Mouse (Mus musculus): ENCODE measurements around the gene Hoxa11. TPM values are rescaled to one million over a fixed set of nuclear protein-coding genes. Genes with fewer than 3 reads are reported as not detected.

The Hoxa11 gene
- polyA plus RNA-seq, 1 experiment from 2014 or later, result not detected

GRCm38 (mm10) chr6:52216691-52217458, 28.7 kb downstream of the Hoxa11 start:
- 4% methylated on average over 60 of the region's 60 CpGs for whole genome bisulfite sequencing
- DNase-seq (ENCODE audit: low spot score), result no peak

GRCm38 (mm10) chr6:52215771-52216535, 29.7 kb downstream of the Hoxa11 start:
- 2% methylated on average over 30 of the region's 30 CpGs for WGBS
- no peak for DNase-seq (ENCODE audit: low spot score)
- H3K27me3 ChIP-seq (ENCODE audit: low read depth, poor library complexity, severe bottlenecking), result peaks cover 100% of the 10 kb centered on the region

More at GRCm38 (mm10) chr6:52216691-52217458, 28.7 kb downstream of the Hoxa11 start:
- Histone ChIP-seq H3K27me3 (ENCODE audit: low read depth, poor library complexity, severe bottlenecking) (peaks cover 100% of the 10 kb centered on the region), H3K27ac (replicated peaks) (no peak overlapping the region), H3K4me3 (peak overlapping the region; percentile 39), H3K36me3 (no peaks in the 10 kb centered on the region), H3K4me1 (peaks cover 21% of the 10 kb centered on the region), H3K9me3 (replicated peaks) (no peaks in the 10 kb centered on the region)

GRCm38 (mm10) chr6:52215070-52215469, 30.5 kb downstream of the Hoxa11 start:
- Histone ChIP-seq H3K36me3 (no peaks in the 10 kb centered on the region), H3K4me3 (no peak overlapping the region), H3K9me3 (replicated peaks) (no peaks in the 10 kb centered on the region), H3K4me1 (peaks cover 17% of the 10 kb centered on the region), H3K27me3 (ENCODE audit: low read depth, poor library complexity, severe bottlenecking) (peaks cover 100% of the 10 kb centered on the region), H3K27ac (replicated peaks) (no peak overlapping the region)
- WGBS, result 7% methylated on average over 3 of the region's 3 CpGs
- DNase-seq (ENCODE audit: low spot score), result no peak

More at GRCm38 (mm10) chr6:52215771-52216535, 29.7 kb downstream of the Hoxa11 start:
- no peaks in the 10 kb centered on the region for H3K36me3 ChIP-seq
- H3K4me1 ChIP-seq, result peaks cover 17% of the 10 kb centered on the region
- H3K4me3 ChIP-seq, result no peak overlapping the region
- no peaks in the 10 kb centered on the region for H3K9me3 ChIP-seq (replicated peaks)
- no peak overlapping the region for H3K27ac ChIP-seq (replicated peaks)

GRCm38 (mm10) chr6:52214271-52214670, 31.3 kb downstream of the Hoxa11 start:
- no peaks in the 10 kb centered on the region for H3K9me3 ChIP-seq (replicated peaks)
- no peak for DNase-seq (ENCODE audit: low spot score)
- H3K4me3 ChIP-seq, result no peak overlapping the region
- H3K36me3 ChIP-seq, result no peaks in the 10 kb centered on the region
- peaks cover 100% of the 10 kb centered on the region for H3K27me3 ChIP-seq (ENCODE audit: low read depth, poor library complexity, severe bottlenecking)
- H3K27ac ChIP-seq (replicated peaks), result no peak overlapping the region
- peaks cover 17% of the 10 kb centered on the region for H3K4me1 ChIP-seq
- WGBS, result 14% methylated on average over 5 of the region's 5 CpGs

GRCm38 (mm10) chr6:52213119-52213986, 32.3 kb downstream of the Hoxa11 start, which contains the start of the genes Hoxa3 and Gm28308:
Hoxa3 (minus strand) TSS chr6:52213336.
Gm28308 (minus strand) TSS chr6:52213339.
- H3K27ac ChIP-seq (replicated peaks), result no peak within 1 kb of the TSS
- peaks cover 100% of the 10 kb centered on the region for H3K27me3 ChIP-seq (ENCODE audit: low read depth, poor library complexity, severe bottlenecking)
- no peaks in the 10 kb centered on the region for H3K36me3 ChIP-seq
- WGBS, result 2% methylated on average over 38 of the region's 38 CpGs
- H3K9me3 ChIP-seq (replicated peaks), result no peaks in the 10 kb centered on the region
- H3K4me3 ChIP-seq, result no peak within 1 kb of the TSS
- peaks cover 22% of the 10 kb centered on the region for H3K4me1 ChIP-seq
- no peak for DNase-seq (ENCODE audit: low spot score)

GRCm38 (mm10) chr6:52212556-52213118, 33.0 kb downstream of the Hoxa11 start:
- no peak for DNase-seq (ENCODE audit: low spot score)
- Histone ChIP-seq H3K4me1 (peaks cover 20% of the 10 kb centered on the region), H3K36me3 (no peaks in the 10 kb centered on the region), H3K9me3 (replicated peaks) (no peaks in the 10 kb centered on the region), H3K4me3 (no peak overlapping the region), H3K27me3 (ENCODE audit: low read depth, poor library complexity, severe bottlenecking) (peaks cover 100% of the 10 kb centered on the region), H3K27ac (replicated peaks) (no peak overlapping the region)
- 2% methylated on average over 22 of the region's 22 CpGs for WGBS

GRCm38 (mm10) chr6:52211961-52212360, 33.6 kb downstream of the Hoxa11 start:
- H3K27ac ChIP-seq (replicated peaks), result no peak overlapping the region
- H3K4me3 ChIP-seq, result 0 out of 2 replicates have a peak overlapping the region, but pooled peaks have one; percentile 0
- peaks cover 100% of the 10 kb centered on the region for H3K27me3 ChIP-seq (ENCODE audit: low read depth, poor library complexity, severe bottlenecking)
- DNase-seq (ENCODE audit: low spot score), result no peak
- H3K36me3 ChIP-seq, result no peaks in the 10 kb centered on the region
- H3K4me1 ChIP-seq, result peaks cover 13% of the 10 kb centered on the region
- 4% methylated on average over 13 of the region's 13 CpGs for WGBS
- H3K9me3 ChIP-seq (replicated peaks), result no peaks in the 10 kb centered on the region

GRCm38 (mm10) chr6:52211170-52211935, 34.3 kb downstream of the Hoxa11 start:
- H3K4me1 ChIP-seq, result peaks cover 9% of the 10 kb centered on the region; the same call in 1 of the 2 replicates
- H3K36me3 ChIP-seq, result no peaks in the 10 kb centered on the region
- WGBS, result under 1% methylated on average over 37 of the region's 37 CpGs
- H3K27ac ChIP-seq (replicated peaks), result no peak overlapping the region
- H3K4me3 ChIP-seq, result 0 out of 2 replicates have a peak overlapping the region, but pooled peaks have one; percentile 0
- no peaks in the 10 kb centered on the region for H3K9me3 ChIP-seq (replicated peaks)
- H3K27me3 ChIP-seq (ENCODE audit: low read depth, poor library complexity, severe bottlenecking), result peaks cover 100% of the 10 kb centered on the region
- DNase-seq (ENCODE audit: low spot score), result peak; percentile 84

GRCm38 (mm10) chr6:52209685-52210046, 35.9 kb downstream of the Hoxa11 start:
- no peak overlapping the region for H3K4me3 ChIP-seq
- no peaks in the 10 kb centered on the region for H3K36me3 ChIP-seq
- H3K27me3 ChIP-seq (ENCODE audit: low read depth, poor library complexity, severe bottlenecking), result peaks cover 100% of the 10 kb centered on the region
- H3K27ac ChIP-seq (replicated peaks), result no peak overlapping the region
- H3K4me1 ChIP-seq, result peaks cover 9% of the 10 kb centered on the region; the same call in 1 of the 2 replicates
- no peaks in the 10 kb centered on the region for H3K9me3 ChIP-seq (replicated peaks)
- 7% methylated on average over 12 of the region's 12 CpGs for WGBS
- DNase-seq (ENCODE audit: low spot score), result no peak

GRCm38 (mm10) chr6:52208868-52209684, 36.5 kb downstream of the Hoxa11 start:
- no peak overlapping the region for H3K27ac ChIP-seq (replicated peaks)
- DNase-seq (ENCODE audit: low spot score), result no peak
- WGBS, result 3% methylated on average over 18 of the region's 18 CpGs
- no peaks in the 10 kb centered on the region for H3K36me3 ChIP-seq
- H3K4me1 ChIP-seq, result peaks cover 14% of the 10 kb centered on the region
- peaks cover 100% of the 10 kb centered on the region for H3K27me3 ChIP-seq (ENCODE audit: low read depth, poor library complexity, severe bottlenecking)
- H3K9me3 ChIP-seq (replicated peaks), result no peaks in the 10 kb centered on the region
- H3K4me3 ChIP-seq, result peak overlapping the region; percentile 18; the same call in 1 of the 2 replicates

Data from midbrain, embryonic 10.5 days (tissue).